Mouse (Mus musculus): ENCODE measurements around the gene Abcb11.

GRCm38 (mm10) chr2:69234976-69235678 is 107.3 kb downstream of the Abcb11 start:
- TF ChIP-seq POLR2A (IDR thresholded peaks at IDR 0.05; ENCODE audit: insufficient read depth, low read length) (no peak), CTCF (IDR thresholded peaks at IDR 0.05; ENCODE audit: low read depth, low read length) (no peak)
